Mouse (Mus musculus): ENCODE results near the gene Hephl1. TPM values are rescaled to one million over a fixed set of nuclear protein-coding genes. Genes with fewer than 3 reads are reported as not detected.

The Hephl1 gene
- not detected for total RNA-seq (2023)

GRCm38 (mm10) chr9:15112008-15112407 lies at the start of gene Hephl1:
Hephl1 (minus strand) TSS chr9:15112108.

GRCm38 (mm10) chr9:15045084-15045669 lies 66.7 kb downstream of the Hephl1 start, which contains the start of gene Panx1:
Panx1 (minus strand) TSS chr9:15045478.

Other genes with a start within 250 kb of the Hephl1 start
- under 1 TPM in 1 of 2 experiments, not detected in 1; 0.55 TPM for gene Izumo1r, start 208.2 kb downstream of the Hephl1 start, total RNA-seq (2023)
- 10 to 100 TPM; 55.6 to 67.1 TPM for gene Panx1, start 66.6 kb downstream of the Hephl1 start, total RNA-seq (2023)
- not detected for gene Vstm5, start 126.9 kb upstream of the Hephl1 start, total RNA-seq (2023)
- 10 to 100 TPM; 51.1 to 52.4 TPM for gene Med17, start 167.8 kb upstream of the Hephl1 start, total RNA-seq (2023)
- gene Taf1d, start 194.1 kb upstream of the Hephl1 start, total RNA-seq (2023): 100 to 1,000 TPM; 292 to 307 TPM
- gene 4931406C07Rik, start 194.3 kb upstream of the Hephl1 start, total RNA-seq (2023): 10 to 100 TPM in 1 of 2 experiments, 1 to 10 TPM in 1; 7.0 to 11.4 TPM
- gene Cep295, start 245.7 kb upstream of the Hephl1 start, total RNA-seq (2023): 10 to 100 TPM; 60.6 to 63.0 TPM

Measured in B cell, adult 67 days (primary cell).